Mouse (Mus musculus): ENCODE data around the gene Keap1. TPM values are rescaled to one million over a fixed set of nuclear protein-coding genes. Genes with fewer than 3 reads are reported as not detected.

The Keap1 gene
- 37.0 TPM for total RNA-seq (2023)

GRCm38 (mm10) chr9:21238733-21239464 lies at the start of gene Keap1:
Gene Keap1 (minus strand): TSS chr9:21239361.

DNA sequence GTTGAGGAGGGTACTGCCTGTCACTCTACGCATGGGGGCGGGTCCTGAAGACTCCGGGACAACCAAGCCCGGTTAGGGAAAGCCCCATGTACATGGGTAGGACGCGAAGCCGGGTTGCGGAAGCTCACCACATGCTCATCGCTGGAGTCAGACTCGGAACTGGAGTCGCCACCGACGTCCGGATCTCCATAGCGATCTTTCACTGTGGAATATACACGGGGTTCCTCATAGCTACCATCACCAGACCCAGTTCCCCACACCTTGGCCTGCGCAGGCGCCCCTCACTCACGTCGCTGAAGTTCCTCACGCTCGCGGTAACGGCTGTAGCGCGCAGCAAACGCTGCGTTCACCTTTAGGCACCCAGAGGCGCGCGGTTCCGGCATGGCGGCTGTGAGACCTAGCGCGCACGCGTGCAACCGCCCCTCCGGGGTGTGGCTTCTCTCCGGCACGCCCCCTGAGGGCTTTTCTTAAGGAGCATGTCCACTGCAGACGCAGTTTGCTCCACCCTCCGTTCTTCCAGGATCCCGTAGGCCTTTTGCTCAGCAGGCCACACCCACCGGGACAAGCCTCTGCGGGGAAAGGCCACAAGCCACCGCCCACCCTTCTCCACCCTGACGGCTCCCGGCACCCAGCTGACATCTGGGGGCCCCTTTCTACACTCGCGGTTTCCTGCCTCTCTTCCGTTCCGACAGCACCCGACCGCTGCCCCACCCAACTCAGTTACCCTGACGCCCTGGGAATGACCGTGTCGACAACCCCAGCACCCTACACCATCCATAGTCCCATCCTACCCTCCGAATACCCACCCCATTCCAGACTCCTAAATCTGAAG lies 48.6 kb upstream of the Keap1 start, which contains the start of gene Kri1:
Gene Kri1, minus strand, starts transcription at position 399 of the 832 bp plus-strand sequence.

GRCm38 (mm10) chr9:21265000-21265561 lies 25.9 kb upstream of the Keap1 start, which contains the start of gene Atg4d:
Gene Atg4d (plus strand): TSS chr9:21265293.

DNA sequence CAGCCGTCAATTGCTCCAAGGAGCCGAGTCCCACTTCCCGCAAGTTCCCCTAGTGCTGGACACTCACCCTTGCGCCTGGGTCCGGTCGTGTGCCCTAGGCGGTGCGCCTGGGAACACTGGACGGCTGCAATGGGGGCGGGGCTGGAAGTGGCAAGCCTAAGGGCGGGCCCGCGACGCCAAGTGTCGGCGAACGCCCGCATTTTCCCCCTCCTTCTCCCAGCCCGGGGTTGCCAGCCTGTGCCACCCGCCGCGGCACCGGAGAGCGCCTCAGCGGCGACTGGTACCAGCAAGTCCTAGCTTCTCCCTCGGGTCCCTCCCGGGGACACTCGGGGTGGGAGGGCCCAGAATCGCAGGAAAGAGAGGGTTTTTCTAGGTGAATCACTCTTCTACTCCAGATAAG lies 9.2 kb upstream of the Keap1 start, which contains the start of gene S1pr5:
Gene S1pr5, minus strand, starts transcription at position 118 of the 400 bp plus-strand sequence.

Other genes starting within 250 kb of the Keap1 start
- gene Mrpl4, start 236.6 kb downstream of the Keap1 start, total RNA-seq (2023) = 41.4 TPM
- gene Icam1, start 223.4 kb downstream of the Keap1 start, total RNA-seq (2023) = 44.3 TPM
- 0.92 TPM for gene Icam4, start 210.0 kb downstream of the Keap1 start, total RNA-seq (2023)
- 0.21 TPM for gene Icam5, start 207.3 kb downstream of the Keap1 start, total RNA-seq (2023)
- not detected for gene Zglp1, start 172.3 kb downstream of the Keap1 start, total RNA-seq (2023)
- 1.7 TPM for gene Gm49373, start 166.3 kb downstream of the Keap1 start, total RNA-seq (2023)
- 25.2 TPM for gene Fdx1l, start 165.7 kb downstream of the Keap1 start, total RNA-seq (2023)
- 12.2 TPM for gene Gm38431, start 147.4 kb downstream of the Keap1 start, total RNA-seq (2023)
- 107 TPM for gene Raver1, start 147.4 kb downstream of the Keap1 start, total RNA-seq (2023)
- 48.3 TPM for gene Tyk2, start 108.1 kb downstream of the Keap1 start, total RNA-seq (2023)
- 131 TPM for gene Cdc37, start 89.4 kb downstream of the Keap1 start, total RNA-seq (2023)
- 0.92 TPM for gene Pde4a, start 73.6 kb downstream of the Keap1 start, total RNA-seq (2023)
- not detected for gene S1pr5, start 9.1 kb upstream of the Keap1 start, total RNA-seq (2023)
- gene Atg4d, start 25.9 kb upstream of the Keap1 start, total RNA-seq (2023) = 56.6 TPM
- 126 TPM for gene Kri1, start 48.6 kb upstream of the Keap1 start, total RNA-seq (2023)
- 54.8 TPM for gene Cdkn2d, start 52.0 kb upstream of the Keap1 start, total RNA-seq (2023)
- 4.0 TPM for gene Ap1m2, start 73.0 kb upstream of the Keap1 start, total RNA-seq (2023)
- gene Slc44a2, start 81.3 kb upstream of the Keap1 start, total RNA-seq (2023) = 390 TPM
- gene Ilf3, start 128.5 kb upstream of the Keap1 start, total RNA-seq (2023) = 101 TPM
- 79.3 TPM for gene Qtrt1, start 172.5 kb upstream of the Keap1 start, total RNA-seq (2023)
- 352 TPM for gene Dnm2, start 185.5 kb upstream of the Keap1 start, total RNA-seq (2023)